Mouse (Mus musculus) spleen, postnatal 10 days (tissue): Measurements from ENCODE around the gene A730015C16Rik.

Experiments used
- DNase-seq, 2 experiments: peaks; one replicate each; pipeline ENCODE4 v3.0.0; 2021 to 2022; ENCODE audit warnings: low spot score in 2 of 2

Gene A730015C16Rik

GRCm38 (mm10) chr4:108830698-108831097, 17.7 kb downstream of the A730015C16Rik start:
- no peak for DNase-seq

- no peak for DNase-seq
Observed at GRCm38 (mm10) chr4:108826643-108827042, 21.8 kb downstream of the A730015C16Rik start.

- DNase-seq: no peak
Observed at GRCm38 (mm10) chr4:108826096-108826495, 22.3 kb downstream of the A730015C16Rik start.

GRCm38 (mm10) chr4:108825677-108826076, 22.7 kb downstream of the A730015C16Rik start:
- no peak for DNase-seq

- no peak for DNase-seq
Observed at GRCm38 (mm10) chr4:108811550-108811949, 36.9 kb downstream of the A730015C16Rik start.

GRCm38 (mm10) chr4:108811142-108811541, 37.3 kb downstream of the A730015C16Rik start:
- no peak for DNase-seq

- DNase-seq: no peak
Observed at GRCm38 (mm10) chr4:108803535-108803934, 44.9 kb downstream of the A730015C16Rik start.

GRCm38 (mm10) chr4:108798083-108798830, 50.2 kb downstream of the A730015C16Rik start:
- peak; percentile 37 to 77 for DNase-seq
